ENCODE assay signal across 8 mouse cellular contexts in genomic region chr2:11602506-11603489, GRCm38 (mm10). TPM values are rescaled to one million over a fixed set of nuclear protein-coding genes. Genes with fewer than 3 reads are reported as not detected.
A peak's percentile ranks its signal among the peaks of the same experiment; 100 is the strongest.
DNase-seq lines count a peak whose midpoint lies in the region; ATAC-seq and TF ChIP-seq lines count a peak whose summit lies in the region.

No protein-coding gene starts in this region.

- H3K9me3 ChIP-seq in heart, embryonic 12.5 days (replicated peaks), result no peaks in the 10 kb centered on the region
- H3K9me3 ChIP-seq in kidney, postnatal 0 days (replicated peaks; ENCODE audit: low read length), result no peaks in the 10 kb centered on the region
- no peaks in the 10 kb centered on the region for H3K9me3 ChIP-seq in liver, embryonic 11.5 days (ENCODE audit: control insufficient read depth, low read length)
- no peaks in the 10 kb centered on the region for H3K9me3 ChIP-seq in stomach, embryonic 14.5 days (ENCODE audit: control insufficient read depth, low read depth, low read length)

- peaks cover 8% of the 10 kb centered on the region for H3K4me1 ChIP-seq in heart, embryonic 12.5 days (replicated peaks)
- peaks cover 8% of the 10 kb centered on the region; the same call in 1 of the 2 replicates for H3K4me1 ChIP-seq in kidney, postnatal 0 days (replicated peaks; ENCODE audit: insufficient read depth, low read length)
- H3K4me1 ChIP-seq in liver, embryonic 11.5 days (replicated peaks; ENCODE audit: control insufficient read depth, insufficient read depth, low read length), result peaks cover 5% of the 10 kb centered on the region
- H3K4me1 ChIP-seq in stomach, embryonic 14.5 days (ENCODE audit: control insufficient read depth, insufficient read depth, low read length), result peaks cover 8% of the 10 kb centered on the region

- H3K4me2 ChIP-seq in heart, embryonic 12.5 days, result peak overlapping the region; percentile 96
- H3K4me2 ChIP-seq in kidney, postnatal 0 days (ENCODE audit: low read length), result peak overlapping the region; percentile 78
- H3K4me2 ChIP-seq in liver, embryonic 11.5 days, result peak overlapping the region; percentile 89
- peak overlapping the region; percentile 92 for H3K4me2 ChIP-seq in stomach, embryonic 14.5 days (replicated peaks; ENCODE audit: low read depth, low read length)

- H3K9ac ChIP-seq in heart, embryonic 12.5 days, result peak overlapping the region; percentile 96
- H3K9ac ChIP-seq in kidney, postnatal 0 days (ENCODE audit: low read depth, low read length), result peak overlapping the region; percentile 96
- H3K9ac ChIP-seq in liver, embryonic 11.5 days (ENCODE audit: low read depth, low read length), result peak overlapping the region; percentile 98
- H3K9ac ChIP-seq in stomach, embryonic 14.5 days (replicated peaks; ENCODE audit: low read depth, low read length), result peak overlapping the region; percentile 88

- ATAC-seq in erythroid progenitor cell, adult 5-6 weeks (replicated peaks; ENCODE audit: low FRiP score, poor library complexity, severe bottlenecking), result peak; percentile 100
- peak; percentile 98 for ATAC-seq in heart, embryonic 12.5 days (ENCODE audit: insufficient number of reproducible peaks, low FRiP score)
- ATAC-seq in kidney, postnatal 0 days (replicated peaks; ENCODE audit: low FRiP score, low read depth), result peak; percentile 98
- ATAC-seq in liver, embryonic 11.5 days (replicated peaks; ENCODE audit: low FRiP score), result peak; percentile 98
- peak; percentile 98 for ATAC-seq in stomach, embryonic 14.5 days (ENCODE audit: insufficient number of reproducible peaks, insufficient read depth, low FRiP score, low read depth)

- DNase-seq in CD4-positive helper T cell, adult 2 months (ENCODE audit: low read depth, low spot score), result peak; percentile 94
- peak; percentile 84 for DNase-seq in brain, embryonic 18.5 days (ENCODE audit: low read depth, low spot score)
- peak; percentile 97 for DNase-seq in kidney, postnatal 0 days (ENCODE audit: low spot score)
- DNase-seq in liver, embryonic 11.5 days (ENCODE audit: low spot score), result peak; percentile 89
- DNase-seq in naive thymus-derived CD4-positive, alpha-beta T cell, adult 2 months (ENCODE audit: low read depth), result peak; percentile 97

- H3K27ac ChIP-seq in heart, embryonic 12.5 days (ENCODE audit: poor library complexity, severe bottlenecking), result peak overlapping the region; percentile 53
- peak overlapping the region; percentile 69 for H3K27ac ChIP-seq in kidney, postnatal 0 days
- H3K27ac ChIP-seq in liver, embryonic 11.5 days (ENCODE audit: low read depth, low read length), result peak overlapping the region; percentile 38; the same call in 1 of the 2 replicates
- no peak overlapping the region for H3K27ac ChIP-seq in stomach, embryonic 14.5 days (ENCODE audit: low read length)

- WGBS in heart, embryonic 12.5 days, result under 1% methylated on average over 75 of the region's 78 CpGs
- WGBS in kidney, postnatal 0 days, result under 1% methylated on average over 70 of the region's 78 CpGs
- 1% methylated on average over 72 of the region's 78 CpGs for WGBS in liver, embryonic 11.5 days
- 1% methylated on average over 44 of the region's 78 CpGs for WGBS in stomach, embryonic 14.5 days

- H3K27me3 ChIP-seq in heart, embryonic 12.5 days (replicated peaks), result no peaks in the 10 kb centered on the region
- H3K27me3 ChIP-seq in kidney, postnatal 0 days (ENCODE audit: insufficient read depth, low read length), result no peaks in the 10 kb centered on the region
- H3K27me3 ChIP-seq in liver, embryonic 11.5 days (replicated peaks; ENCODE audit: control insufficient read depth, insufficient read depth, low read length), result no peaks in the 10 kb centered on the region
- no peaks in the 10 kb centered on the region for H3K27me3 ChIP-seq in stomach, embryonic 14.5 days (ENCODE audit: control insufficient read depth, insufficient read depth, low read length)

- TF ChIP-seq CTCF in kidney, postnatal 0 days (IDR thresholded peaks at IDR 0.05; ENCODE audit: low read depth), result peak; percentile 99

- peak overlapping the region; percentile 97 for H3K4me3 ChIP-seq in heart, embryonic 12.5 days
- peak overlapping the region; percentile 93 for H3K4me3 ChIP-seq in kidney, postnatal 0 days (replicated peaks; ENCODE audit: low read depth, low read length)
- H3K4me3 ChIP-seq in liver, embryonic 11.5 days (ENCODE audit: low read depth, low read length), result peak overlapping the region; percentile 94
- H3K4me3 ChIP-seq in stomach, embryonic 14.5 days (ENCODE audit: low read depth, low read length), result peak overlapping the region; percentile 95

- peaks cover 24% of the 10 kb centered on the region for H3K36me3 ChIP-seq in heart, embryonic 12.5 days
- peaks cover 13% of the 10 kb centered on the region for H3K36me3 ChIP-seq in kidney, postnatal 0 days (ENCODE audit: insufficient read depth, low read length)
- H3K36me3 ChIP-seq in liver, embryonic 11.5 days (ENCODE audit: control insufficient read depth, insufficient read depth, low read length), result peaks cover 19% of the 10 kb centered on the region
- peaks cover 16% of the 10 kb centered on the region for H3K36me3 ChIP-seq in stomach, embryonic 14.5 days (ENCODE audit: control insufficient read depth, insufficient read depth, low read length)

RNA-seq across cellular contexts. Expression of gene Rbm17, which starts 1.2 kb away (rescaled TPM):
- total RNA-seq in erythroid progenitor cell, adult 5-6 weeks (2015; ENCODE audit: low replicate concordance), result 77.5 and 105 TPM in 2 replicates
- total RNA-seq in erythroid progenitor cell, adult 5-6 weeks (2017; ENCODE audit: low replicate concordance), result 34.4 and 55.2 TPM in 2 replicates
- 101 and 103 TPM in 2 replicates for polyA plus RNA-seq in heart, embryonic 12.5 days (2016; fragmentation: Nextera tagmentation; extraction: Ambion mirVana)
- 110 and 116 TPM in 2 replicates for polyA plus RNA-seq in kidney, postnatal 0 days (2015; fragmentation: Nextera tagmentation; extraction: Ambion mirVana)
- 176 and 179 TPM in 2 replicates for polyA plus RNA-seq in liver, embryonic 11.5 days (2014; fragmentation: Nextera tagmentation; extraction: Ambion mirVana)
- 137 and 139 TPM in 2 replicates for polyA plus RNA-seq in stomach, embryonic 14.5 days (2014; fragmentation: Nextera tagmentation; extraction: Ambion mirVana)

RNA-seq across cellular contexts. Expression of gene Gm17490, which starts 23.3 kb away (rescaled TPM):
- not detected in 2 replicates for total RNA-seq in erythroid progenitor cell, adult 5-6 weeks (2015; ENCODE audit: low replicate concordance)
- total RNA-seq in erythroid progenitor cell, adult 5-6 weeks (2017; ENCODE audit: low replicate concordance), result not detected in 2 replicates
- polyA plus RNA-seq in heart, embryonic 12.5 days (2016; fragmentation: Nextera tagmentation; extraction: Ambion mirVana), result not detected in 2 replicates
- polyA plus RNA-seq in kidney, postnatal 0 days (2015; fragmentation: Nextera tagmentation; extraction: Ambion mirVana), result not detected in 2 replicates
- not detected in 2 replicates for polyA plus RNA-seq in liver, embryonic 11.5 days (2014; fragmentation: Nextera tagmentation; extraction: Ambion mirVana)
- not detected in 2 replicates for polyA plus RNA-seq in stomach, embryonic 14.5 days (2014; fragmentation: Nextera tagmentation; extraction: Ambion mirVana)

RNA-seq across cellular contexts. Expression of gene Il2ra, which starts 39.8 kb away (rescaled TPM):
- 11.9 and 14.7 TPM in 2 replicates for total RNA-seq in erythroid progenitor cell, adult 5-6 weeks (2015; ENCODE audit: low replicate concordance)
- 1.3 and 5.4 TPM in 2 replicates for total RNA-seq in erythroid progenitor cell, adult 5-6 weeks (2017; ENCODE audit: low replicate concordance)
- not detected in 2 replicates for polyA plus RNA-seq in heart, embryonic 12.5 days (2016; fragmentation: Nextera tagmentation; extraction: Ambion mirVana)
- not detected in 2 replicates for polyA plus RNA-seq in kidney, postnatal 0 days (2015; fragmentation: Nextera tagmentation; extraction: Ambion mirVana)
- polyA plus RNA-seq in liver, embryonic 11.5 days (2014; fragmentation: Nextera tagmentation; extraction: Ambion mirVana), result 0.04 TPM in 1 of 2 replicates, not detected in the other
- not detected in 2 replicates for polyA plus RNA-seq in stomach, embryonic 14.5 days (2014; fragmentation: Nextera tagmentation; extraction: Ambion mirVana)

RNA-seq across cellular contexts. Expression of gene Pfkfb3, which starts 48.9 kb away (rescaled TPM):
- total RNA-seq in erythroid progenitor cell, adult 5-6 weeks (2015; ENCODE audit: low replicate concordance), result 8.0 and 14.1 TPM in 2 replicates
- total RNA-seq in erythroid progenitor cell, adult 5-6 weeks (2017; ENCODE audit: low replicate concordance), result 1.1 and 3.2 TPM in 2 replicates
- 11.8 and 12.6 TPM in 2 replicates for polyA plus RNA-seq in heart, embryonic 12.5 days (2016; fragmentation: Nextera tagmentation; extraction: Ambion mirVana)
- 9.4 and 10.9 TPM in 2 replicates for polyA plus RNA-seq in kidney, postnatal 0 days (2015; fragmentation: Nextera tagmentation; extraction: Ambion mirVana)
- 17.5 and 20.3 TPM in 2 replicates for polyA plus RNA-seq in liver, embryonic 11.5 days (2014; fragmentation: Nextera tagmentation; extraction: Ambion mirVana)
- polyA plus RNA-seq in stomach, embryonic 14.5 days (2014; fragmentation: Nextera tagmentation; extraction: Ambion mirVana), result 16.1 and 17.5 TPM in 2 replicates
